Mouse (Mus musculus): ENCODE data around the gene Dkk2. TPM values are rescaled to one million over a fixed set of nuclear protein-coding genes. Genes with fewer than 3 reads are reported as not detected.
A peak's percentile ranks its signal among the peaks of the same experiment; 100 is the strongest.

The Dkk2 gene
- polyA plus RNA-seq, 1 experiment from 2014 or later, result 1.5 TPM

DNA sequence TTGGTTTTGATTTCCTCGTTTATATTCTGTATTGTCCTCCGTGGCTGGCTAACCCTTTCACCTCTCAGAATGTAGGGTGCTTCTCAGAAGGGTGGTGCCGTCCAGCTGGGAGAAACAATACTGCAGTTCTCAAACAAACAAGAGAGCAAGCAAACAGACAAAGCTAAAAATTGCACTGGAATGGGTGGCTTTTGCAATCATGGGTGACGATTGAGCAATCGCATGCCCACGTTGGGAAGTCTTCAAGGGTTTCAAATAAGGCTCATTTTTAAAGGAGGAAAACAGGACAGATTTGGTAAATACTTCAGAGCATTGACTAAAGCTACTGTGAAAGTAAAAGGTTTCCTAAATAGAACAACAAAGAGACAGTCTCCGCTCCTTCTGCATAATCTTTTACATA lies 18.4 kb downstream of the Dkk2 start:
- Histone ChIP-seq H3K4me1 (replicated peaks; ENCODE audit: control insufficient read depth, insufficient read depth, low read length) (no peaks in the 10 kb centered on the region), H3K27me3 (replicated peaks; ENCODE audit: control insufficient read depth, insufficient read depth, low read length) (no peaks in the 10 kb centered on the region), H3K36me3 (ENCODE audit: control insufficient read depth, insufficient read depth) (no peaks in the 10 kb centered on the region), H3K9ac (replicated peaks; ENCODE audit: low read depth, low read length) (no peak overlapping the region), H3K9me3 (ENCODE audit: control insufficient read depth, low read length) (no peaks in the 10 kb centered on the region), H3K4me3 (replicated peaks; ENCODE audit: low read length) (no peak overlapping the region), H3K27ac (ENCODE audit: low read length) (no peak overlapping the region), H3K4me2 (ENCODE audit: low read length) (no peak overlapping the region)
- 43% methylated on average over 7 of the region's 7 CpGs for WGBS
- no peak for ATAC-seq

DNA sequence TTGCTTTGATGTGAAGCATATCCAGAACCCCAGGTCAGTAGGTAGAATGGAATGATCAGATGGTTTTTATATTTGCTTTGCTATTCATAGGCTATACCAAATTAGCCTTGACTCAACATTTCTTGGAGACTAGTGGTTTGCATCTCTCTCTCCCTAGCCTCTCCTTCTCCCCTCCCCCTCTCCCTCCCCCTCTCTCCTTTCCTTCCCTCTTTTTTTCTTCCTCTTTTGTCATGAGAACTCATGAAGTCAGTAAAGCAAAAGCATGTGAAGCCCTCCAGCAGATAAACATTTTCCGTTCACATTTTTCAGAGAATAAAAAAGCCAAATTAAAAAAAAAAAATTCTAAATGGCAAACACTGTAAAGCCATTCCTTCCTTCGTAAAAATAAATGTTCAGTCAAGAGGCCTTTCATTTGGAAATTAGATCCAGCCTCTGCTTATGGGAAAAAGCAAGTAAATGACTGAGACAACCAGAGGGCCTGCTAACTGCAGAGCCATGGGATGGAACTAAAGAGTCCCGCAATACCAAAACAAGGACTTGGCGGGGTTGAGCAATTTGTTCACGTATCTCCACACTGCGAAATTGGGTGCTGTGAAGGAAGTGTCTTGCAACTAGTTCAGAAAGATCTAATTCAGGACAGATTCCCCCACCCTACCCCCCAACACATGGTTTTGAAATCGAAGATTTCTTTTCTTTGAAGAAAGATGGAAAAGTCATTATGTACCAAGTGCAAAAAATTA lies 30.9 kb downstream of the Dkk2 start:
- 84% methylated on average over 7 of the region's 7 CpGs for whole genome bisulfite sequencing
- no peak overlapping the region for H3K4me3 ChIP-seq (replicated peaks; ENCODE audit: low read length)

DNA sequence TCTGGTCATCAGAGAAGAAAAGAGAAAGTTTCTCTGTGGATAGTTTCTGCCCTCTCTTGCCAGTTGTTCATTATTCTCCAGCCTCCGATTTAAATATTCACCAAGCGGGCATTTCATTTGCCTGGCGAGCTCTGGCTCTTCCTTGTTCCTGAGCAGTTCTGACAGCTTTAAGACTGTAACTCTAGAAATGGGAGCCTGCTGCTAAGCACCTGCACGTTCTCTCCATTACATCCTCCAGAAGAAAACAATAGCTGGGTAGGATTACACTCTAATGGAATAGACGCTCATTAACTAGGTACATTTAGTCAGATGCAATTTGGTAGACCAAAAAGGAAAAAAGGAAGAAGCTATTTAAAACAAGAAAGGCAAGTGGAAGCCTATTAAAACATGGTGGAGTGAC lies 36.3 kb downstream of the Dkk2 start:
- no peak for ATAC-seq
- WGBS, result 23% methylated on average over 5 of the region's 5 CpGs

More for the DNA sequence above, 30.9 kb downstream of the Dkk2 start:
- no peak for ATAC-seq
- Histone ChIP-seq H3K4me2 (ENCODE audit: low read length) (no peak overlapping the region), H3K27ac (ENCODE audit: low read length) (no peak overlapping the region), H3K4me1 (replicated peaks; ENCODE audit: control insufficient read depth, insufficient read depth, low read length) (no peaks in the 10 kb centered on the region), H3K36me3 (ENCODE audit: control insufficient read depth, insufficient read depth) (no peaks in the 10 kb centered on the region), H3K27me3 (replicated peaks; ENCODE audit: control insufficient read depth, insufficient read depth, low read length) (no peaks in the 10 kb centered on the region), H3K9ac (replicated peaks; ENCODE audit: low read depth, low read length) (no peak overlapping the region), H3K9me3 (ENCODE audit: control insufficient read depth, low read length) (no peaks in the 10 kb centered on the region)

DNA sequence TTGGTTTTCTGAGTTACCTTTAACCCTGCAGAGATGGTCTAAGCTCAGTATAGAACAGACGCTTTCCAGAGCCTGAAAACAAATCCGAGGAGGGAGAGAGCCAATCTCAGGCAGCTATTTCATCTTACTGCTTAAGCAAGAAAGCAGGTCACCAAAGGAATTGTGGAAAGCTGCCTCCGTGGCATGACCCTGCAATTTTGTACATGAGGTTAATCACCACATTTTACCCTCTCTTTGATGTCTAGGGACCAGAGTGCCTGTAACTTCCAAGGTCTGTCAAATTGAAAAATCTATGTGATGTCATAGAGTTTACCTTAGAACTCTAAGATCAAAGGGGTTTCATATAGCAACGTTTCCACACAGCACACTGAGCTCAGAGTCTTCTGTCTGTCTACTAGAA lies 37.5 kb downstream of the Dkk2 start:
- no peaks in the 10 kb centered on the region for H3K27me3 ChIP-seq (replicated peaks; ENCODE audit: control insufficient read depth, insufficient read depth, low read length)
- no peak overlapping the region for H3K9ac ChIP-seq (replicated peaks; ENCODE audit: low read depth, low read length)
- no peak overlapping the region for H3K27ac ChIP-seq (ENCODE audit: low read length)
- ATAC-seq, result no peak
- 66% methylated on average over 4 of the region's 4 CpGs for WGBS
- no peaks in the 10 kb centered on the region for H3K9me3 ChIP-seq (ENCODE audit: control insufficient read depth, low read length)
- no peak overlapping the region for H3K4me2 ChIP-seq (ENCODE audit: low read length)
- H3K36me3 ChIP-seq (ENCODE audit: control insufficient read depth, insufficient read depth), result no peaks in the 10 kb centered on the region
- no peak overlapping the region for H3K4me3 ChIP-seq (replicated peaks; ENCODE audit: low read length)
- H3K4me1 ChIP-seq (replicated peaks; ENCODE audit: control insufficient read depth, insufficient read depth, low read length), result no peaks in the 10 kb centered on the region

More for the DNA sequence above, 36.3 kb downstream of the Dkk2 start:
- H3K4me2 ChIP-seq (ENCODE audit: low read length), result no peak overlapping the region
- H3K27ac ChIP-seq (ENCODE audit: low read length), result no peak overlapping the region
- no peaks in the 10 kb centered on the region for H3K4me1 ChIP-seq (replicated peaks; ENCODE audit: control insufficient read depth, insufficient read depth, low read length)
- no peaks in the 10 kb centered on the region for H3K36me3 ChIP-seq (ENCODE audit: control insufficient read depth, insufficient read depth)
- no peak overlapping the region for H3K4me3 ChIP-seq (replicated peaks; ENCODE audit: low read length)
- no peaks in the 10 kb centered on the region for H3K27me3 ChIP-seq (replicated peaks; ENCODE audit: control insufficient read depth, insufficient read depth, low read length)
- no peaks in the 10 kb centered on the region for H3K9me3 ChIP-seq (ENCODE audit: control insufficient read depth, low read length)
- no peak overlapping the region for H3K9ac ChIP-seq (replicated peaks; ENCODE audit: low read depth, low read length)

DNA sequence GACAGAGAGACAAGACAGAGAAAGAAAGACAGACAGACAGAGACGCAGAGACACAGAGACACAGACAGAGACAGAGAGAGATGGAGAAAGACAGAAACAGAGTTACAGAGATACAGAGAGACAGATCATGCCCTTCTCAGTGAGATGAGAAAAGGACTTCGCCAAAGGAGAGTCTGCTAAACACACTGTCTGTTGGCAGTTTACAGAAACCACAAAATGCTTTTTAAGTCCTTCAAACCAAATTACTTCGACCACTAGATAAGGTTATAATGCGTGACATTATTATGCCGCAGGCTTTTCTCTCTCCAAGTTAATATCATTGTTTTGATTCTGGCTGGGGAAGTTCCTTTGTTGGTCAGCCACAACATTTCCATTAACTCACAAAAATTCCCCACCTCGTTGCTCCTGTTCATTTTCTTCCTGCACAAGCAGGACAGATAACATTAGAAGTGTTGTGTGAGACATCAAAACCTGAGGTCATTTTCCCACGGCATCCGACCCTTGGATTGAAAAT lies 40.2 kb downstream of the Dkk2 start:
- H3K4me2 ChIP-seq (ENCODE audit: low read length), result no peak overlapping the region
- no peak overlapping the region for H3K9ac ChIP-seq (replicated peaks; ENCODE audit: low read depth, low read length)
- no peak overlapping the region for H3K4me3 ChIP-seq (replicated peaks; ENCODE audit: low read length)
- H3K4me1 ChIP-seq (replicated peaks; ENCODE audit: control insufficient read depth, insufficient read depth, low read length), result no peaks in the 10 kb centered on the region
- no peaks in the 10 kb centered on the region for H3K36me3 ChIP-seq (ENCODE audit: control insufficient read depth, insufficient read depth)
- 82% methylated on average over 8 of the region's 8 CpGs for WGBS
- ATAC-seq, result no peak
- no peaks in the 10 kb centered on the region for H3K9me3 ChIP-seq (ENCODE audit: control insufficient read depth, low read length)
- no peak overlapping the region for H3K27ac ChIP-seq (ENCODE audit: low read length)
- H3K27me3 ChIP-seq (replicated peaks; ENCODE audit: control insufficient read depth, insufficient read depth, low read length), result no peaks in the 10 kb centered on the region

DNA sequence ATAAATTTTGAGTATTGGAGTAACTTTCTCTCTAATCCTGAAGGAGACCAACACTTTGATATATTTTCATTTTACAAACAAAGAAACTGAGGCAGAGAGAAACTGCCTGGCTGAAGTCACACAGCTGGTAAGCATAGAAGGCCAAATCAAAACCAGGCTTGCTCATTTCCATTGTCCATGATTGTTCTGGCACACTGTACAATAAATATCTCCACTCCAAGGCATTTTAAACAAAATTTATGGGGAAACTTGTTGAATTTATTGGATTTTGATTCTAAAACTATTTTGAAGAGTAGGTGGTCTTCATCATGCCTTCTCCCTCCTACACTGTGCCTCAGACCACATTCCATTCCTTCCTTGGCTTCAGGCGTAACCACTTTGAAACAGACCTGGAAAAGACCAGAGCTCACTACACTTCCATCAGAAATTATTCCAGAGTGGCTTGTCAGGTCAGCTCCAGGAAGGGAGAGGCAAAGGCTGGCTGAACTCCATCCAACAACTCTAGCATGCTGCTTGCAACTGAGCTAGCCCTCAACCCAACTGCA lies 44.7 kb downstream of the Dkk2 start:
- Histone ChIP-seq H3K4me1 (replicated peaks; ENCODE audit: control insufficient read depth, insufficient read depth, low read length) (no peaks in the 10 kb centered on the region), H3K9ac (replicated peaks; ENCODE audit: low read depth, low read length) (no peak overlapping the region), H3K4me2 (ENCODE audit: low read length) (no peak overlapping the region), H3K27ac (ENCODE audit: low read length) (no peak overlapping the region), H3K9me3 (ENCODE audit: control insufficient read depth, low read length) (no peaks in the 10 kb centered on the region), H3K27me3 (replicated peaks; ENCODE audit: control insufficient read depth, insufficient read depth, low read length) (no peaks in the 10 kb centered on the region; the same call in 1 of the 2 replicates), H3K4me3 (replicated peaks; ENCODE audit: low read length) (no peak overlapping the region), H3K36me3 (ENCODE audit: control insufficient read depth, insufficient read depth) (no peaks in the 10 kb centered on the region)
- WGBS, result 97% methylated on average over 1 of the region's 1 CpGs
- no peak for ATAC-seq

DNA sequence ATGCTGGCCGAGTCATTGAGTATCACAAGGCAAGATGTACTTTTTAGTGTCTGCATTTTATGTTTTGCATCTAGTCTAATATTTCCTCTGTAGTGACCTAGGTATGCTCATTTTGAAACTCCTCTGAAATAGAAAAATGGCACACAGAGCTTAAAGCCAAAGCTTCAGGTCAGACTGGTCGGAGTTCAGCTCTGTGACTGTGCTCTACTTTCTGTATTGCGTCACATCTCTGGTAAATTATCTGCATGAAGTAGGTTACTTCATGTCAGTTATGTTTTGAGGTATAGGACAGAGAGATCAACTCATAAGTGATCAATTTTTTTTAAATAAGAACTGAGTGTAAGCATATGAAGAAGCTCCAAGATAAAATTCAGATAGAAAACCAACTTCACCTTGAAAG lies 45.7 kb downstream of the Dkk2 start:
- no peak overlapping the region for H3K4me2 ChIP-seq (ENCODE audit: low read length)
- ATAC-seq, result no peak
- H3K4me3 ChIP-seq (replicated peaks; ENCODE audit: low read length), result no peak overlapping the region
- H3K4me1 ChIP-seq (replicated peaks; ENCODE audit: control insufficient read depth, insufficient read depth, low read length), result no peaks in the 10 kb centered on the region
- 92% methylated on average over 3 of the region's 3 CpGs for WGBS
- H3K27me3 ChIP-seq (replicated peaks; ENCODE audit: control insufficient read depth, insufficient read depth, low read length), result no peaks in the 10 kb centered on the region; the same call in 1 of the 2 replicates
- H3K36me3 ChIP-seq (ENCODE audit: control insufficient read depth, insufficient read depth), result no peaks in the 10 kb centered on the region
- H3K9me3 ChIP-seq (ENCODE audit: control insufficient read depth, low read length), result no peaks in the 10 kb centered on the region
- H3K27ac ChIP-seq (ENCODE audit: low read length), result no peak overlapping the region
- H3K9ac ChIP-seq (replicated peaks; ENCODE audit: low read depth, low read length), result no peak overlapping the region

DNA sequence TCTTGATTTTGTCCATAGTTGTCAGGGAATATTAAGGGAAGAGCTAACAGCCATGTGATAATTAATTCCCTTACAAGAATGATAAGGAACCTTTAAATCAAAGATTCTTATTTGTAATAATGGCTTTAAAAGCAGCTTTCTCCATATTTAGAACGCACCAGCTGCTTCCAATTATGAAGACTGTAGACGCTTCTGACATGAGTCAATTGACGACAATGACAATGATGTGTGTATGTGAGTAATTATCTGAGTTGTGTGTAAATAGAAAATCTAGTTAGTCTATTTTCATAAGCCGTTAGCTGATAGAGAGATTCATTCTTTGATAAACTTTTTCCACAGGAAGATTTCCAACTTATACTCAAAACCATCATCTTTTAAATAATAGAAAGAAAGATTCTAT lies 46.8 kb downstream of the Dkk2 start:
- H3K27me3 ChIP-seq (replicated peaks; ENCODE audit: control insufficient read depth, insufficient read depth, low read length), result no peaks in the 10 kb centered on the region; the same call in 1 of the 2 replicates
- no peaks in the 10 kb centered on the region for H3K36me3 ChIP-seq (ENCODE audit: control insufficient read depth, insufficient read depth)
- no peaks in the 10 kb centered on the region for H3K4me1 ChIP-seq (replicated peaks; ENCODE audit: control insufficient read depth, insufficient read depth, low read length)
- peak; percentile 69 for ATAC-seq
- H3K27ac ChIP-seq (ENCODE audit: low read length), result no peak overlapping the region
- H3K9me3 ChIP-seq (ENCODE audit: control insufficient read depth, low read length), result no peaks in the 10 kb centered on the region
- H3K4me2 ChIP-seq (ENCODE audit: low read length), result no peak overlapping the region
- 56% methylated on average over 4 of the region's 4 CpGs for WGBS
- no peak overlapping the region for H3K4me3 ChIP-seq (replicated peaks; ENCODE audit: low read length)
- no peak overlapping the region for H3K9ac ChIP-seq (replicated peaks; ENCODE audit: low read depth, low read length)

DNA sequence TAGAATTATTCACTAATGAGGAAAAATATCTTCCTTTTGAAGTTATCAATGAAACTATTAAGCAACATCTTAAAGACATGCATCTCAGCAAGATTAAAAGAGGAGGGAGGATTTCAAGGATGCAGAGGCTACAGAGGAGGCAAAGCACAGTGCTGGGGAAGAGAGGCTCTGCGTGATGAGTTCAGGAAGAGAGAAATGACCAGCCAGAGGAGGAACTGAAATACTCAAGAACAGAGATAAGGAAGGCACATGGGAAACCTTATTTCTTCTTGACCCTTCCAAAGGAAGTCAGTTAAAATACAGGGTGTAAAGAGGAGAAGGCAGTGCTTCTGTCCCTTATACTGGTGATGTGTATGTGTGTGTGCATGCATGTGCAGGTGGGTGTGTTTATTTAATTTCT lies 49.4 kb downstream of the Dkk2 start:
- WGBS, result 68% methylated on average over 1 of the region's 1 CpGs
- Histone ChIP-seq H3K9ac (replicated peaks; ENCODE audit: low read depth, low read length) (no peak overlapping the region), H3K4me2 (ENCODE audit: low read length) (no peak overlapping the region), H3K4me1 (replicated peaks; ENCODE audit: control insufficient read depth, insufficient read depth, low read length) (peaks cover 6% of the 10 kb centered on the region), H3K9me3 (ENCODE audit: control insufficient read depth, low read length) (no peaks in the 10 kb centered on the region), H3K36me3 (ENCODE audit: control insufficient read depth, insufficient read depth) (no peaks in the 10 kb centered on the region), H3K27me3 (replicated peaks; ENCODE audit: control insufficient read depth, insufficient read depth, low read length) (no peaks in the 10 kb centered on the region; the same call in 1 of the 2 replicates), H3K27ac (ENCODE audit: low read length) (no peak overlapping the region), H3K4me3 (replicated peaks; ENCODE audit: low read length) (no peak overlapping the region)
- ATAC-seq, result no peak

All from forebrain, embryonic 16.5 days (tissue).